Mouse (Mus musculus): Measurements from ENCODE around the gene Tbc1d9b.

- TF ChIP-seq CTCF (IDR thresholded peaks at IDR 0.05; ENCODE audit: low read depth) (no peak), EP300 (IDR thresholded peaks at IDR 0.05; ENCODE audit: low read depth) (no peak)
These were observed 63.6 kb downstream of the Tbc1d9b start for GRCm38 (mm10) chr11:50194793-50195192.
